Mouse (Mus musculus) gastrocnemius, postnatal 4 days (tissue): ENCODE results near the gene Pi4k2a. TPM values are rescaled to one million over a fixed set of nuclear protein-coding genes. Genes with fewer than 3 reads are reported as not detected.
A peak's percentile ranks its signal among the peaks of the same experiment; 100 is the strongest.

Source experiments
- DNase-seq, 2 experiments: peaks; one replicate each; pipeline ENCODE4 v3.0.0; 2021 to 2022; ENCODE audit warnings: low spot score in 2 of 2, mixed read lengths in 2 of 2
- long read RNA-seq, 2 experiments: library from polyadenylated mRNA; stranded (forward); transcript quantifications; one replicate each; pipeline ENCODE4 v2.0.0; 2021
- total RNA-seq, 2 experiments: library from RNA; stranded (reverse); gene quantifications; 2 replicates each; pipeline ENCODE4 v1.2.3; 2021

Pi4k2a gene
- total RNA-seq = 10 to 100 TPM; 18.5 to 21.5 TPM
- long read RNA-seq, experiment 1, transcript Pi4k2a-202 (10 exons, 1,939 nt) = minor isoform, 10 of 47 reads
- long read RNA-seq, experiment 1, transcript Pi4k2a-201 (9 exons, 3,604 nt) = major isoform, 24 of 47 reads
- long read RNA-seq, experiment 1, partial matches to known transcripts = 10 of 47 reads
- long read RNA-seq, experiment 1, other reads (novel, unspliced or antisense) = 3 of 47 reads
- long read RNA-seq, experiment 2, full-length matches to known transcripts = 31 of 34 reads
- long read RNA-seq, experiment 2, partial matches to known transcripts = 1 of 34 reads
- long read RNA-seq, experiment 2, other reads (novel, unspliced or antisense) = 2 of 34 reads

GRCm38 (mm10) chr19:42089748-42090595 is at the start of gene Pi4k2a:
Pi4k2a (plus strand) TSS chr19:42090470.
- DNase-seq = peak; percentile 93 to 98

GRCm38 (mm10) chr19:42043988-42044387 is 46.3 kb upstream of the Pi4k2a start:
- DNase-seq = no peak

- peak; percentile 61 to 78 for DNase-seq
These were observed 44.8 kb upstream of the Pi4k2a start, which contains the start of gene Hoga1 for GRCm38 (mm10) chr19:42045269-42046102. Hoga1 (plus strand) TSS chr19:42045610.

- no peak for DNase-seq
These were observed 40.0 kb upstream of the Pi4k2a start for GRCm38 (mm10) chr19:42050251-42050650.

- no peak for DNase-seq
These were observed 38.9 kb upstream of the Pi4k2a start for GRCm38 (mm10) chr19:42051351-42051750.

- no peak for DNase-seq
These were observed 38.3 kb upstream of the Pi4k2a start, which contains the start of gene 4933411K16Rik for GRCm38 (mm10) chr19:42051948-42052347. 4933411K16Rik (plus strand) TSS chr19:42052248.

- no peak for DNase-seq
These were observed 36.0 kb upstream of the Pi4k2a start for GRCm38 (mm10) chr19:42054255-42054654.

GRCm38 (mm10) chr19:42055881-42056280 is 34.4 kb upstream of the Pi4k2a start:
- peak in 1 of 2 experiments; percentile 70 for DNase-seq

- DNase-seq = no peak
These were observed 33.4 kb upstream of the Pi4k2a start for GRCm38 (mm10) chr19:42056719-42057409.

GRCm38 (mm10) chr19:42058426-42058825 is 31.8 kb upstream of the Pi4k2a start:
- DNase-seq = no peak

- no peak for DNase-seq
These were observed 28.8 kb upstream of the Pi4k2a start for GRCm38 (mm10) chr19:42061443-42061842.

- DNase-seq = no peak
These were observed 21.6 kb upstream of the Pi4k2a start for GRCm38 (mm10) chr19:42068441-42069240.

- DNase-seq = no peak
These were observed 21.1 kb upstream of the Pi4k2a start for GRCm38 (mm10) chr19:42069241-42069525.

- DNase-seq = no peak
These were observed 19.0 kb upstream of the Pi4k2a start for GRCm38 (mm10) chr19:42071221-42071620.

- no peak for DNase-seq
These were observed 18.2 kb upstream of the Pi4k2a start for GRCm38 (mm10) chr19:42071886-42072608.

GRCm38 (mm10) chr19:42072802-42073201 is 17.5 kb upstream of the Pi4k2a start:
- DNase-seq = no peak

- DNase-seq = no peak
These were observed 15.2 kb upstream of the Pi4k2a start for GRCm38 (mm10) chr19:42075051-42075450.

GRCm38 (mm10) chr19:42075992-42076391 is 14.3 kb upstream of the Pi4k2a start:
- no peak for DNase-seq

GRCm38 (mm10) chr19:42078566-42078965 is 11.7 kb upstream of the Pi4k2a start:
- DNase-seq = no peak
